In genomic region chr17:87530162-87530817, GRCm38 (mm10) we compare ENCODE assay signal across 8 mouse cellular contexts.
A peak's percentile ranks its signal among the peaks of the same experiment; 100 is the strongest.
DNase-seq lines count a peak whose midpoint lies in the region; ATAC-seq and TF ChIP-seq lines count a peak whose summit lies in the region.

No protein-coding gene starts in this region.

- H3K4me1 ChIP-seq in CH12.LX (ENCODE audit: control insufficient read depth in 1 of 2, insufficient read depth in 2 of 2) = peaks cover 0 to 7% of the 10 kb centered on the region in 2 experiments; a peak in 2 of 4 replicates
- peaks cover 25% of the 10 kb centered on the region for H3K4me1 ChIP-seq in forebrain, embryonic 12.5 days
- H3K4me1 ChIP-seq in liver, embryonic 15.5 days (replicated peaks) = peaks cover 29% of the 10 kb centered on the region
- H3K4me1 ChIP-seq in stomach, embryonic 14.5 days (ENCODE audit: control insufficient read depth, insufficient read depth, low read length) = peaks cover 29% of the 10 kb centered on the region

- peak overlapping the region; percentile 77 for H3K4me2 ChIP-seq in CH12.LX (ENCODE audit: insufficient read depth, low read depth, poor library complexity, severe bottlenecking)
- H3K4me2 ChIP-seq in forebrain, embryonic 12.5 days = peak overlapping the region; percentile 64
- peak overlapping the region; percentile 68 for H3K4me2 ChIP-seq in liver, embryonic 15.5 days
- peak overlapping the region; percentile 52 for H3K4me2 ChIP-seq in stomach, embryonic 14.5 days (replicated peaks; ENCODE audit: low read depth, low read length)

- H3K4me3 ChIP-seq in CH12.LX (replicated peaks in 1 of 3; ENCODE audit: low read depth in 2 of 3, low read length in 2 of 3, poor library complexity in 1 of 3) = no peak overlapping the region
- H3K4me3 ChIP-seq in forebrain, embryonic 12.5 days (replicated peaks) = peak overlapping the region; percentile 43
- peak overlapping the region; percentile 41 for H3K4me3 ChIP-seq in liver, embryonic 15.5 days (replicated peaks)
- peak overlapping the region; percentile 31 for H3K4me3 ChIP-seq in stomach, embryonic 14.5 days (ENCODE audit: low read depth, low read length)

- TF ChIP-seq CTCF in CH12.LX (conservative IDR thresholded peaks at IDR 0.05 in 1 of 2, IDR thresholded peaks at IDR 0.05 in 1 of 2; ENCODE audit: low read depth in 2 of 2, low read length in 2 of 2) = peak in 1 of 2 experiments; percentile 71; a peak in 2 of 4 replicates

- TF ChIP-seq EP300 in CH12.LX (IDR thresholded peaks at IDR 0.05; ENCODE audit: low read length) = no peak

- no peak overlapping the region for H3K27ac ChIP-seq in CH12.LX (ENCODE audit: insufficient read depth, low read depth)
- H3K27ac ChIP-seq in forebrain, embryonic 12.5 days = no peak overlapping the region
- H3K27ac ChIP-seq in liver, embryonic 15.5 days (replicated peaks) = no peak overlapping the region
- peak overlapping the region; percentile 52; the same call in 1 of the 2 replicates for H3K27ac ChIP-seq in stomach, embryonic 14.5 days (ENCODE audit: low read length)

- H3K9ac ChIP-seq in CH12.LX (ENCODE audit: insufficient read depth, low read depth) = no peak overlapping the region
- H3K9ac ChIP-seq in forebrain, embryonic 12.5 days = peak overlapping the region; percentile 51; the same call in 1 of the 2 replicates
- no peak overlapping the region for H3K9ac ChIP-seq in liver, embryonic 15.5 days
- H3K9ac ChIP-seq in stomach, embryonic 14.5 days (replicated peaks; ENCODE audit: low read depth, low read length) = no peak overlapping the region

- no peaks in the 10 kb centered on the region for H3K27me3 ChIP-seq in CH12.LX (replicated peaks)
- H3K27me3 ChIP-seq in forebrain, embryonic 12.5 days = peaks cover 9% of the 10 kb centered on the region; the same call in 1 of the 2 replicates
- H3K27me3 ChIP-seq in liver, embryonic 15.5 days = no peaks in the 10 kb centered on the region; the same call in 1 of the 2 replicates
- no peaks in the 10 kb centered on the region for H3K27me3 ChIP-seq in stomach, embryonic 14.5 days (ENCODE audit: control insufficient read depth, insufficient read depth, low read length)

- in situ Hi-C loops in CH12.LX (cut with MboI; ENCODE audit: low pct_ligation_motif_present, low pct_unique_long_range_greater_than_20kb, low sequenced_read_pairs) = loop anchor here (5.0 kb wide), 1 partner anchor 37 kb away; no protein-coding TSS in a partner anchor

- WGBS in forebrain, embryonic 12.5 days = 10% methylated on average over 29 of the region's 29 CpGs
- 16% methylated on average over 29 of the region's 29 CpGs for WGBS in liver, embryonic 15.5 days (ENCODE audit: insufficient replicate concordance)
- 12% methylated on average over 29 of the region's 29 CpGs for WGBS in stomach, embryonic 14.5 days

- intact Hi-C loops in heart, postnatal 10 days (cut with DNase I) = loop anchor here (1.0 to 2.0 kb wide), 2 partner anchors 41 to 84 kb away; partner anchors contain the start of gene Calm2

- TF ChIP-seq RAD21 in CH12.LX (IDR thresholded peaks at IDR 0.05; ENCODE audit: low read depth, low read length) = peak; percentile 57

- H3K36me3 ChIP-seq in CH12.LX (replicated peaks in 1 of 2; ENCODE audit: control insufficient read depth in 1 of 2, insufficient read depth in 1 of 2, low read length in 1 of 2) = no peaks in the 10 kb centered on the region
- no peaks in the 10 kb centered on the region for H3K36me3 ChIP-seq in forebrain, embryonic 12.5 days (replicated peaks)
- no peaks in the 10 kb centered on the region for H3K36me3 ChIP-seq in liver, embryonic 15.5 days (replicated peaks)
- no peaks in the 10 kb centered on the region for H3K36me3 ChIP-seq in stomach, embryonic 14.5 days (ENCODE audit: control insufficient read depth, insufficient read depth, low read length)

- dilution Hi-C loops in CH12.LX (cut with MboI; ENCODE audit: extremely low pct_ligation_motif_present, extremely low pct_unique_long_range_greater_than_20kb, low sequenced_read_pairs) = no loop called here

- ATAC-seq in cerebellum, adult (ENCODE audit: insufficient number of reproducible peaks, low FRiP score, low TSS enrichment) = peak; percentile 83
- peak; percentile 92 for ATAC-seq in forebrain, embryonic 12.5 days (ENCODE audit: low FRiP score)
- ATAC-seq in liver, embryonic 15.5 days (ENCODE audit: insufficient read depth) = peak; percentile 69
- ATAC-seq in stomach, embryonic 14.5 days (ENCODE audit: insufficient number of reproducible peaks, insufficient read depth, low FRiP score, low read depth) = peak; percentile 88

- peaks cover 2% of the 10 kb centered on the region for H3K9me3 ChIP-seq in CH12.LX (replicated peaks; ENCODE audit: low read length)
- no peaks in the 10 kb centered on the region for H3K9me3 ChIP-seq in forebrain, embryonic 12.5 days
- no peaks in the 10 kb centered on the region for H3K9me3 ChIP-seq in liver, embryonic 15.5 days (replicated peaks)
- no peaks in the 10 kb centered on the region for H3K9me3 ChIP-seq in stomach, embryonic 14.5 days (ENCODE audit: control insufficient read depth, low read depth, low read length)

- no peaks in the 10 kb centered on the region for H3K79me2 ChIP-seq in CH12.LX (replicated peaks; ENCODE audit: control insufficient read depth, extremely low read depth, insufficient read depth, poor library complexity, severe bottlenecking)

- DNase-seq in CH12.LX (ENCODE audit: extremely low read depth) = peak; percentile 45
- peak; percentile 89 to 95 for DNase-seq in heart, postnatal 10 days
- peak; percentile 91 to 93 for DNase-seq in kidney, postnatal 4 days
- peak; percentile 95 for DNase-seq in neural tube, embryonic 10.5 days (ENCODE audit: extremely low spot score, low spot score)

- TF ChIP-seq POLR2A in CH12.LX (IDR thresholded peaks at IDR 0.05; ENCODE audit: low read depth, low read length) = no peak

TF ChIP-seq in CH12.LX, 34 proteins besides CTCF, POLR2A, EP300 and RAD21:
- no peak for TF ChIP-seq USF1 (IDR thresholded peaks at IDR 0.05; ENCODE audit: low read depth, low read length)
- TF ChIP-seq TCF12 (IDR thresholded peaks at IDR 0.05; ENCODE audit: low read depth, low read length) = peak; percentile 33; the same call in 1 of the 2 replicates
- no peak for TF ChIP-seq ZKSCAN1 (IDR thresholded peaks at IDR 0.05; ENCODE audit: borderline replicate concordance, low read depth, low read length)
- TF ChIP-seq NELFE (IDR thresholded peaks at IDR 0.05; ENCODE audit: low read depth, low read length) = 0 out of 2 replicates have a peak, but pooled peaks have one; percentile 25
- TF ChIP-seq CHD2 (IDR thresholded peaks at IDR 0.05; ENCODE audit: low read length) = peak; percentile 68
- TF ChIP-seq SMC3 (IDR thresholded peaks at IDR 0.05; ENCODE audit: low read depth, low read length) = peak; percentile 77
- TF ChIP-seq MAZ (IDR thresholded peaks at IDR 0.05; ENCODE audit: low read depth, low read length) = 0 out of 2 replicates have a peak, but pooled peaks have one; percentile 49
TF ChIP-seq in CH12.LX: peak in this region for 5.

Comparison
In these comparisons a context has a peak if more than half of its experiments do, and no peak if none do; other contexts are left out.
1. DNase-seq: peak in every context shown above with its lines; median percentile 95 in neural tube, embryonic 10.5 days; 92 in heart, postnatal 10 days; 92 in kidney, postnatal 4 days; 45 in CH12.LX.
2. H3K4me3 ChIP-seq: peak in forebrain, embryonic 12.5 days (single experiment), liver, embryonic 15.5 days (single experiment) and stomach, embryonic 14.5 days (single experiment); none in CH12.LX (0 of 3).
3. Peak in every context shown above with its lines, with median percentiles within 50 percentile points of each other: H3K4me2 ChIP-seq and ATAC-seq.